Mouse (Mus musculus): ENCODE data around the gene Urb1. TPM values are rescaled to one million over a fixed set of nuclear protein-coding genes. Genes with fewer than 3 reads are reported as not detected.

The Urb1 gene
- polyA plus RNA-seq, 1 experiment = 11.8 TPM

- TF ChIP-seq GATA1 (IDR thresholded peaks at IDR 0.05; ENCODE audit: low read length) = no peak
These were observed 19.9 kb upstream of the Urb1 start for GRCm38 (mm10) chr16:90829894-90830685.

- no peak for TF ChIP-seq GATA1 (IDR thresholded peaks at IDR 0.05; ENCODE audit: low read length)
These were observed 18.9 kb upstream of the Urb1 start for GRCm38 (mm10) chr16:90829136-90829535.

GRCm38 (mm10) chr16:90827498-90827897 lies 17.3 kb upstream of the Urb1 start:
- no peak for TF ChIP-seq GATA1 (IDR thresholded peaks at IDR 0.05; ENCODE audit: low read length)

GRCm38 (mm10) chr16:90826457-90826856 lies 16.2 kb upstream of the Urb1 start, which contains the start of gene Eva1c:
Gene Eva1c, plus strand, starts transcription at chr16:90826719.
- TF ChIP-seq GATA1 (IDR thresholded peaks at IDR 0.05; ENCODE audit: low read length) = no peak

- TF ChIP-seq GATA1 (IDR thresholded peaks at IDR 0.05; ENCODE audit: low read length) = no peak
These were observed 15.8 kb upstream of the Urb1 start for GRCm38 (mm10) chr16:90826041-90826440.

GRCm38 (mm10) chr16:90822981-90823380 lies 12.8 kb upstream of the Urb1 start:
- no peak for TF ChIP-seq GATA1 (IDR thresholded peaks at IDR 0.05; ENCODE audit: low read length)

GRCm38 (mm10) chr16:90822284-90822935 lies 12.2 kb upstream of the Urb1 start:
- TF ChIP-seq GATA1 (IDR thresholded peaks at IDR 0.05; ENCODE audit: low read length) = no peak

- no peak for TF ChIP-seq GATA1 (IDR thresholded peaks at IDR 0.05; ENCODE audit: low read length)
These were observed 11.0 kb upstream of the Urb1 start for GRCm38 (mm10) chr16:90821046-90821697.

- no peak for TF ChIP-seq GATA1 (IDR thresholded peaks at IDR 0.05; ENCODE audit: low read length)
These were observed 10.1 kb upstream of the Urb1 start for GRCm38 (mm10) chr16:90820326-90820725.

GRCm38 (mm10) chr16:90812086-90812485 lies 1.9 kb upstream of the Urb1 start:
- TF ChIP-seq GATA1 (IDR thresholded peaks at IDR 0.05; ENCODE audit: low read length) = no peak

- TF ChIP-seq GATA1 (IDR thresholded peaks at IDR 0.05; ENCODE audit: low read length) = no peak
These were observed 573 bp upstream of the Urb1 start for GRCm38 (mm10) chr16:90810716-90811256.

GRCm38 (mm10) chr16:90804466-90804865 lies 5.7 kb downstream of the Urb1 start:
- TF ChIP-seq GATA1 (IDR thresholded peaks at IDR 0.05; ENCODE audit: low read length) = no peak

GRCm38 (mm10) chr16:90801928-90802327 lies 8.3 kb downstream of the Urb1 start:
- TF ChIP-seq GATA1 (IDR thresholded peaks at IDR 0.05; ENCODE audit: low read length) = no peak

- no peak for TF ChIP-seq GATA1 (IDR thresholded peaks at IDR 0.05; ENCODE audit: low read length)
These were observed 9.0 kb downstream of the Urb1 start for GRCm38 (mm10) chr16:90801251-90801650.

- no peak for TF ChIP-seq GATA1 (IDR thresholded peaks at IDR 0.05; ENCODE audit: low read length)
These were observed 10.4 kb downstream of the Urb1 start for GRCm38 (mm10) chr16:90799840-90800239.

GRCm38 (mm10) chr16:90798848-90799247 lies 11.4 kb downstream of the Urb1 start:
- TF ChIP-seq GATA1 (IDR thresholded peaks at IDR 0.05; ENCODE audit: low read length) = no peak
